Mouse (Mus musculus): ENCODE data around the gene Etl4.

- no peak for TF ChIP-seq EP300 (optimal IDR thresholded peaks at IDR 0.05)
- no peak for TF ChIP-seq CTCF (IDR thresholded peaks at IDR 0.05; ENCODE audit: low read depth)
These were observed 599.1 kb downstream of the Etl4 start for GRCm38 (mm10) chr2:20508724-20509052.
